Mouse (Mus musculus): ENCODE results near the gene Wfdc1. TPM values are rescaled to one million over a fixed set of nuclear protein-coding genes. Genes with fewer than 3 reads are reported as not detected.
A peak's percentile ranks its signal among the peaks of the same experiment; 100 is the strongest.

Gene Wfdc1
- total RNA-seq, 2 experiments from 2014 or later: 45.0 to 47.4 TPM

- peak; percentile 35 to 64 for DNase-seq
- intact Hi-C loops (cut with DNase I): loop anchor here (5.0 to 10.0 kb wide), 2 partner anchors 71 to 263 kb away; partner anchors contain the start of gene Taf1c
These were observed 12.1 kb downstream of the Wfdc1 start for GRCm38 (mm10) chr8:119678138-119678843.

- no peak for DNase-seq
- intact Hi-C loops (cut with DNase I): loop anchor here (5.0 to 10.0 kb wide), 2 partner anchors 72 to 264 kb away; partner anchors contain the start of gene Taf1c
These were observed 13.0 kb downstream of the Wfdc1 start for GRCm38 (mm10) chr8:119679184-119679583.

GRCm38 (mm10) chr8:119690602-119691001 is 24.4 kb downstream of the Wfdc1 start:
- no peak for DNase-seq

GRCm38 (mm10) chr8:119691989-119692388 is 25.8 kb downstream of the Wfdc1 start:
- intact Hi-C loops (cut with DNase I): loop anchor here (10.0 kb wide), 1 partner anchor 233 kb away; no protein-coding TSS in a partner anchor
- DNase-seq: no peak

More at GRCm38 (mm10) chr8:119690602-119691001, 24.4 kb downstream of the Wfdc1 start:
- intact Hi-C loops (cut with DNase I): loop anchor here (10.0 kb wide), 1 partner anchor 234 kb away; no protein-coding TSS in a partner anchor

- no peak for DNase-seq
- intact Hi-C loops (cut with DNase I): loop anchor here (10.0 kb wide), 1 partner anchor 230 kb away; no protein-coding TSS in a partner anchor
These were observed 28.5 kb downstream of the Wfdc1 start for GRCm38 (mm10) chr8:119694696-119695095.

- intact Hi-C loops (cut with DNase I): loop anchor here (10.0 kb wide), 1 partner anchor 228 kb away; no protein-coding TSS in a partner anchor
- DNase-seq: no peak
These were observed 31.0 kb downstream of the Wfdc1 start for GRCm38 (mm10) chr8:119697163-119697562.

GRCm38 (mm10) chr8:119698960-119699359 is 32.8 kb downstream of the Wfdc1 start:
- intact Hi-C loops (cut with DNase I): loop anchor here (1.0 to 10.0 kb wide), 3 partner anchors 46 to 226 kb away; no protein-coding TSS in a partner anchor
- peak; percentile 60 to 75 for DNase-seq

- no peak for DNase-seq
- intact Hi-C loops (cut with DNase I): loop anchor here (1.0 to 10.0 kb wide), 3 partner anchors 45 to 225 kb away; no protein-coding TSS in a partner anchor
These were observed 33.5 kb downstream of the Wfdc1 start, which contains the start of gene Atp2c2 for GRCm38 (mm10) chr8:119699549-119700134. Gene Atp2c2, plus strand, starts transcription at chr8:119700009.

GRCm38 (mm10) chr8:119702965-119703364 is 36.8 kb downstream of the Wfdc1 start:
- DNase-seq: no peak
- intact Hi-C loops (cut with DNase I): no loop called here

- intact Hi-C loops (cut with DNase I): no loop called here
- no peak for DNase-seq
These were observed 41.0 kb downstream of the Wfdc1 start for GRCm38 (mm10) chr8:119707146-119707545.

GRCm38 (mm10) chr8:119708471-119708870 is 42.3 kb downstream of the Wfdc1 start:
- intact Hi-C loops (cut with DNase I): no loop called here
- no peak for DNase-seq

- DNase-seq: peak; percentile 52 to 57
- intact Hi-C loops (cut with DNase I): no loop called here
These were observed 42.9 kb downstream of the Wfdc1 start for GRCm38 (mm10) chr8:119708878-119709702.

GRCm38 (mm10) chr8:119709703-119710093 is 43.5 kb downstream of the Wfdc1 start:
- no peak for DNase-seq
- intact Hi-C loops (cut with DNase I): no loop called here

- intact Hi-C loops (cut with DNase I): no loop called here
- DNase-seq: peak in 1 of 2 experiments; percentile 46
These were observed 46.1 kb downstream of the Wfdc1 start for GRCm38 (mm10) chr8:119712226-119712625.

GRCm38 (mm10) chr8:119713421-119713820 is 47.3 kb downstream of the Wfdc1 start:
- no peak for DNase-seq
- intact Hi-C loops (cut with DNase I): no loop called here

GRCm38 (mm10) chr8:119715221-119715620 is 49.1 kb downstream of the Wfdc1 start:
- intact Hi-C loops (cut with DNase I): no loop called here
- peak; percentile 55 to 57 for DNase-seq

- no peak for DNase-seq
- intact Hi-C loops (cut with DNase I): no loop called here
These were observed 50.6 kb downstream of the Wfdc1 start for GRCm38 (mm10) chr8:119716730-119717299.

GRCm38 (mm10) chr8:119717765-119718164 is 51.6 kb downstream of the Wfdc1 start:
- intact Hi-C loops (cut with DNase I): no loop called here
- peak in 1 of 2 experiments; percentile 44 for DNase-seq

GRCm38 (mm10) chr8:119719011-119719501 is 52.9 kb downstream of the Wfdc1 start:
- intact Hi-C loops (cut with DNase I): no loop called here
- DNase-seq: no peak

- intact Hi-C loops (cut with DNase I): no loop called here
- DNase-seq: no peak
These were observed 56.2 kb downstream of the Wfdc1 start for GRCm38 (mm10) chr8:119722348-119722747.

Data from heart, postnatal 10 days (tissue).